21 mouse cellular contexts compared by ENCODE assay signal in the genomic region with DNA sequence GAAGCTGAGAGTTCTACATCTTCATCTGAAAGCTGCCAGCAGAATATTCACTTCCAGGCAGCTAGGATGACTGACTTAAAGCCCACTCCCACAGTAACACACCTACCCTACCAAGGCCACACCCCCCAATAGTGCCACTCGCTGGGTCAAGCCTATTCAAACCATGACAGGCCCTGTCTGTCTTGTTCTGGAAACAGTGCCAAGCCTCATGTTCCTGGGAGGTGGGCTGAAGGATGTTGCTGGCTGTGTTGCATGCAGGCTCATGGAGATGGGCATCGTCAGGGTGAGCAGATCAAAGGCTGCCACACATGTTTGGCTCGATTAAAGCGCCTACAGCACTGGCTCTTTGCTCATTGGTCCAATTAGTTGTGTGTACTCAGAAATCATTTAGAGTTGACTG. TPM values are rescaled to one million over a fixed set of nuclear protein-coding genes. Genes with fewer than 3 reads are reported as not detected.
A peak's percentile ranks its signal among the peaks of the same experiment; 100 is the strongest.
DNase-seq lines count a peak whose midpoint lies in the region; TF ChIP-seq lines count a peak whose summit lies in the region.
"Had no signal": no experiment of that assay in that cellular context is flagged by ENCODE, and none has a peak within 500 bp of the region (broad histone marks: within the 10 kb centered on the region; RNA-seq: fewer than 3 reads in every experiment).

No protein-coding gene starts in this region.

- no peak overlapping the region for H3K27ac ChIP-seq in heart, embryonic 10.5 days
- 0 out of 2 replicates have a peak overlapping the region, but pooled peaks have one; percentile 61 for H3K27ac ChIP-seq in layer of hippocampus, adult 2 months
- H3K27ac ChIP-seq: embryonic facial prominence, embryonic 12.5 days; gastrocnemius, adult 2 months; hindbrain, embryonic 10.5 days; hindbrain, embryonic 15.5 days had no signal

- no peaks in the 10 kb centered on the region for H3K9me3 ChIP-seq in heart, embryonic 10.5 days
- H3K9me3 ChIP-seq: embryonic facial prominence, embryonic 12.5 days; G1E; hindbrain, embryonic 10.5 days; hindbrain, embryonic 15.5 days had no signal

- H3K27me3 ChIP-seq in heart, embryonic 10.5 days (ENCODE audit: insufficient read depth, poor library complexity, severe bottlenecking) = no peaks in the 10 kb centered on the region
- H3K27me3 ChIP-seq: embryonic facial prominence, embryonic 12.5 days; hindbrain, embryonic 15.5 days had no signal

- no peak for TF ChIP-seq CTCF in layer of hippocampus, adult 2 months (conservative IDR thresholded peaks at IDR 0.05)

- intact Hi-C loops in heart, postnatal 25 days (cut with DNase I) = no loop called here

- H3K36me3 ChIP-seq in heart, embryonic 10.5 days = no peaks in the 10 kb centered on the region
- H3K36me3 ChIP-seq: embryonic facial prominence, embryonic 12.5 days; G1E; hindbrain, embryonic 15.5 days had no signal

- DNase-seq in cerebellum, adult 11-12 months = peak; percentile 54
- no peak for DNase-seq in cerebellum, postnatal 25 days
- peak; percentile 72 for DNase-seq in heart, embryonic 10.5 days (ENCODE audit: low spot score)
- no peak for DNase-seq in heart, postnatal 25 days (ENCODE audit: low spot score)
- no peak for DNase-seq in layer of hippocampus, adult 2 months (ENCODE audit: low spot score in 2 of 2)
- DNase-seq in layer of hippocampus, adult 18-20 months (ENCODE audit: low spot score in 2 of 2) = no peak
- no peak for DNase-seq in frontal cortex, postnatal 25 days (ENCODE audit: low spot score in 2 of 2)
- DNase-seq: adrenal gland, adult 8-10 months; adrenal gland, postnatal 36 days; B cell, adult 2 months; cerebellum, adult 9-10 months; forebrain, postnatal 0 days; gastrocnemius, adult 2 months; gastrocnemius, postnatal 25 days; heart, postnatal 10 days; kidney, adult 18-20 months had no signal

- peaks cover 5% of the 10 kb centered on the region; the same call in 1 of the 2 replicates for H3K4me1 ChIP-seq in heart, embryonic 10.5 days

- H3K4me3 ChIP-seq in heart, embryonic 10.5 days = no peak overlapping the region
- no peak overlapping the region for H3K4me3 ChIP-seq in layer of hippocampus, adult 2 months
- H3K4me3 ChIP-seq: embryonic facial prominence, embryonic 12.5 days; gastrocnemius, adult 2 months; hindbrain, embryonic 10.5 days; hindbrain, embryonic 15.5 days had no signal

- 80% methylated on average over 4 of the region's 4 CpGs for WGBS in heart, embryonic 10.5 days

RNA-seq across cellular contexts. Expression of a gene that starts 39.9 kb away (rescaled TPM):
- polyA plus RNA-seq in heart, embryonic 10.5 days (2016; fragmentation: Nextera tagmentation; extraction: Ambion mirVana) = 1.7 and 4.3 TPM in 2 replicates
- 1 to 10 TPM; 1.0 to 1.3 TPM for total RNA-seq in heart, postnatal 25 days (2021)
- 100 to 1,000 TPM; 467 to 553 TPM for total RNA-seq in layer of hippocampus, adult 2 months (2021)
- 100 to 1,000 TPM; 504 to 525 TPM for total RNA-seq in layer of hippocampus, adult 18-20 months (2021)
- total RNA-seq: granulocyte monocyte progenitor cell, adult 5-6 weeks had no signal

Comparison
In these comparisons a context has a peak if more than half of its experiments do, and no peak if none do; other contexts are left out.
1. DNase-seq: peak in cerebellum, adult 11-12 months (single experiment) and heart, embryonic 10.5 days (single experiment); none in cerebellum, postnatal 25 days (0 of 2), heart, postnatal 25 days (single experiment), layer of hippocampus, adult 2 months (0 of 2), layer of hippocampus, adult 18-20 months (0 of 2) and frontal cortex, postnatal 25 days (0 of 2).
2. RNA of a gene that starts 39.9 kb away (total RNA-seq): 467 to 553 TPM in layer of hippocampus, adult 2 months and 504 to 525 TPM in layer of hippocampus, adult 18-20 months; 1.0 to 1.3 TPM in heart, postnatal 25 days; every median in the first group is over 100 times any median in the second.